Mouse (Mus musculus) neural tube, embryonic 14.5 days (tissue): Measurements from ENCODE around the gene Grk2. TPM values are rescaled to one million over a fixed set of nuclear protein-coding genes. Genes with fewer than 3 reads are reported as not detected.

ENCODE experiments used
- ATAC-seq: fragments of 200-750 bp; cut with Nextera tagmentation; 2 replicates; pipeline ENCODE4 v1.8.0; 2017; ENCODE audit warnings: low read depth, mild to moderate bottlenecking, moderate TSS enrichment, moderate library complexity
- H3K27ac ChIP-seq: fragments of 300-500 bp; sonication (generic); 2 replicates; pipeline ENCODE4 v1.5.1; 2014; ENCODE audit warnings: low read depth, mild to moderate bottlenecking, control low read depth, low read length, moderate library complexity, mixed read lengths
- H3K27me3 ChIP-seq: fragments of 300-500 bp; sonication (generic); 2 replicates; pipeline ENCODE4 v1.6.1; 2014; ENCODE audit warnings: low read length; ENCODE audit not compliant: control insufficient read depth, insufficient read depth
- H3K36me3 ChIP-seq: fragments of 300-500 bp; sonication (generic); 2 replicates; pipeline ENCODE4 v1.6.1; 2014; ENCODE audit warnings: low read length, mixed read lengths; ENCODE audit not compliant: control insufficient read depth, insufficient read depth
- H3K4me1 ChIP-seq: fragments of 300-500 bp; sonication (generic); 2 replicates; pipeline ENCODE4 v1.6.1; 2014; ENCODE audit warnings: low read length; ENCODE audit not compliant: control insufficient read depth, insufficient read depth
- H3K4me2 ChIP-seq: fragments of 300-500 bp; sonication (generic); 2 replicates; pipeline ENCODE4 v1.6.1; 2014; ENCODE audit warnings: mild to moderate bottlenecking, low read depth, low read length, control low read depth
- H3K4me3 ChIP-seq: fragments of 300-500 bp; sonication (generic); 2 replicates; pipeline ENCODE4 v1.5.1; 2014; ENCODE audit warnings: low read depth, low read length, control low read depth, mixed read lengths
- H3K9ac ChIP-seq: fragments of 300-500 bp; sonication (generic); replicated peaks from 2 replicates; pipeline ENCODE4 v1.6.1; 2014; ENCODE audit warnings: low read depth, mild to moderate bottlenecking, control low read depth, low read length, mixed read lengths
- H3K9me3 ChIP-seq: fragments of 300-500 bp; sonication (generic); 2 replicates; pipeline ENCODE4 v1.6.1; 2016; ENCODE audit warnings: low read length; ENCODE audit not compliant: control insufficient read depth
- WGBS: fragments of 180-500 bp; shearing (Covaris S2); extraction: QIAGEN DNeasy Blood & Tissue Kit; methylation state at CpG from one replicate; pipeline ENCODE4 v1.1.7; 2014; 5-methylcytosine and 5-hydroxymethylcytosine counted together
- polyA plus RNA-seq: library from polyadenylated mRNA; unstranded; fragments of >200 nt; fragmentation: Nextera tagmentation; extraction: Ambion mirVana; gene quantifications from 2 replicates; pipeline ENCODE4 v1.2.1, GENCODE M21; 2014

Grk2 gene
- polyA plus RNA-seq, 1 experiment from 2014 or later, result 33.0 TPM

GRCm38 (mm10) chr19:4265956-4266355, 40.1 kb downstream of the Grk2 start:
- H3K4me1 ChIP-seq, result peaks cover 3% of the 10 kb centered on the region; the same call in 1 of the 2 replicates
- peaks cover 4% of the 10 kb centered on the region; the same call in 1 of the 2 replicates for H3K27me3 ChIP-seq
- H3K27ac ChIP-seq, result no peak overlapping the region
- H3K36me3 ChIP-seq, result peaks cover 4% of the 10 kb centered on the region; the same call in 1 of the 2 replicates
- H3K9me3 ChIP-seq, result no peaks in the 10 kb centered on the region
- 59% methylated on average over 4 of the region's 4 CpGs for WGBS
- no peak for ATAC-seq
- H3K9ac ChIP-seq, result no peak overlapping the region
- H3K4me2 ChIP-seq, result no peak overlapping the region
- no peak overlapping the region for H3K4me3 ChIP-seq

GRCm38 (mm10) chr19:4264171-4264780, 41.7 kb downstream of the Grk2 start:
- Histone ChIP-seq H3K4me1 (peaks cover 3% of the 10 kb centered on the region; the same call in 1 of the 2 replicates), H3K4me2 (no peak overlapping the region), H3K9ac (no peak overlapping the region), H3K36me3 (no peaks in the 10 kb centered on the region), H3K4me3 (no peak overlapping the region), H3K9me3 (no peaks in the 10 kb centered on the region), H3K27ac (no peak overlapping the region), H3K27me3 (no peaks in the 10 kb centered on the region)
- WGBS, result 91% methylated on average over 6 of the region's 6 CpGs
- no peak for ATAC-seq

DNA sequence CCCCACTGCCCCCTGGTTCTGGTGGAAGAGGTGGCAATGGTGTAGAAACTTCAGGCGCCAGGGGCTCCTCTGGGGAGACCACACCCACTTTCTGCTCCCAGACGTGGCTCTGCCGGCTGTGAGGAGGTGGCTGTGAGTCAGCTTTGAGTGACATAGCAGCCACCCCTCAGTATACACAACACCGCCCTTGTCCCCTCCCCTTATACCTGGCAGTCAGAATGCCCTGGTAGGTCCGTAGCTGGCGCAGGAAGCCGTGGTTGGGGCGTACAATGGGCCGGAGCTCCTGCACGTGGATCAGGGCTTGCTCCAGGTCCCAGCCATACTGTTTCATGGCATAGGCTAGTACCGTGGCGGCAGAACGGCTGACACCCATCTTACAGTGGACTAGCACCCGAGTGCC, 42.3 kb downstream of the Grk2 start:
- Histone ChIP-seq H3K4me3 (no peak overlapping the region), H3K9me3 (no peaks in the 10 kb centered on the region), H3K9ac (no peak overlapping the region), H3K27me3 (no peaks in the 10 kb centered on the region), H3K4me2 (no peak overlapping the region), H3K27ac (no peak overlapping the region), H3K36me3 (no peaks in the 10 kb centered on the region), H3K4me1 (no peaks in the 10 kb centered on the region; the same call in 1 of the 2 replicates)
- 73% methylated on average over 14 of the region's 14 CpGs for WGBS
- no peak for ATAC-seq

DNA sequence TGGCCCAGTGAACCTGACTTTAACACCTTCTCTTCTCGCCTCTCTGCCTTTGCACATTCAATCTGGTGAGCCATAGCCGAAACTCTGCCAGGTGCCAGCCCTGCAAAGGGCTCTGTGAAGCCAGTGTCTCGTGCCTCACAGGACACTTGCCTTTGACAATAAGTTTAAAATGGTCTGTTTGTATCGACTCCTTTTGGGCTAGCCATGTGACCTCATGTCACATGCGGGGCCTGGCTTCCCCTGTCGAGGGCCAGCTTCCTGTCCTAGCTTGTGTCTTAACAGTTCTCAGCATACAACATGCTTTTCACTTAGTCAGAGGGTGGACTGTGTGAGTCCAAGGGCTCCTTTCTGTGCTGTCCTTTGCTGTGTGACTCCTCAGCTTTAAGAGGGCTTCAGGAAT, 43.3 kb downstream of the Grk2 start:
- no peaks in the 10 kb centered on the region for H3K4me1 ChIP-seq
- no peak overlapping the region for H3K4me2 ChIP-seq
- no peak overlapping the region for H3K27ac ChIP-seq
- H3K9me3 ChIP-seq, result no peaks in the 10 kb centered on the region
- WGBS, result 73% methylated on average over 6 of the region's 6 CpGs
- no peak for ATAC-seq
- H3K9ac ChIP-seq, result no peak overlapping the region
- no peaks in the 10 kb centered on the region for H3K27me3 ChIP-seq
- no peaks in the 10 kb centered on the region for H3K36me3 ChIP-seq
- no peak overlapping the region for H3K4me3 ChIP-seq

- Histone ChIP-seq H3K27me3 (no peaks in the 10 kb centered on the region), H3K9ac (no peak overlapping the region), H3K4me2 (no peak overlapping the region), H3K9me3 (no peaks in the 10 kb centered on the region), H3K4me1 (0 out of 2 replicates have a peak, but pooled peaks cover 2% of the 10 kb centered on the region), H3K36me3 (no peaks in the 10 kb centered on the region), H3K27ac (no peak overlapping the region), H3K4me3 (no peak overlapping the region)
- WGBS, result 62% methylated on average over 8 of the region's 8 CpGs
- no peak for ATAC-seq
Measured at GRCm38 (mm10) chr19:4261038-4261698, 44.9 kb downstream of the Grk2 start.

- H3K4me1 ChIP-seq, result 0 out of 2 replicates have a peak, but pooled peaks cover 2% of the 10 kb centered on the region
- H3K9me3 ChIP-seq, result no peaks in the 10 kb centered on the region
- peak overlapping the region; percentile 25; the same call in 1 of the 2 replicates for H3K9ac ChIP-seq
- peak overlapping the region; percentile 84 for H3K4me2 ChIP-seq
- H3K4me3 ChIP-seq, result peak overlapping the region; percentile 51
- no peak for ATAC-seq
- WGBS, result 17% methylated on average over 12 of the region's 12 CpGs
- no peaks in the 10 kb centered on the region for H3K36me3 ChIP-seq
- H3K27me3 ChIP-seq, result no peaks in the 10 kb centered on the region
- no peak overlapping the region for H3K27ac ChIP-seq
Measured at GRCm38 (mm10) chr19:4257897-4258252, 48.1 kb downstream of the Grk2 start.

DNA sequence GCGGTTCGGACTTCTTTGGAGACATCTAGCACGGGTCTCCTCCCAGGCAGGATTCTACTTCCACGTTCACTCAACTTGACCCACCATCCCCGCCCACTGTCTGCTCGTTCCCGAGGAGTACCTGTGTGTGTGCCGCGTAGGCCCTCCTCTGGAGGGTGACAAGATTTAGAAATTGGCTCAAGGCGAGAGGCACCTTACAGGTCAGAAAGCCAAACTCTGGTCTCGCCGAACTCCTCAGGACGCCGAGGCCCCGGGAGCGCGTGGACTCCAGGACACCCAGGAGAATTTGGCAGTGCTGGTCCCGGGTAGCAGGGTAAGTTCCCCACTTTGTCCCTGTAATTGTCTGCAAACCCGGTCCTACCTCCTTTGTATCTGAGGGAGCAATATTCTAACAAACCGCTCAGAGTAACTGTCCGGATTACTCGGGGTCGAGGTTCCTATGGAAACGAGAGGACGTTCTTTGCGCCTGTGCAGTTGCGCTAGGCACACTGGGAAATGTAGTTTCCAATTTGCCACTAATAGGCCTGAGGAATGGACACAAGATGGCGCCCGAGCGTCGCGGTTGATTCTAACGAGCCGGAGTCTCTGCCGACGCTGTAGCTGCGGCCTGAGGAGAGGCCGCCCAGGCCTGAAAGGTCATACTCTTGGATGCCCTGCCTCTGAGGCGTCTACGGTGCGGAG, 48.7 kb downstream of the Grk2 start:
- peak overlapping the region; percentile 84 for H3K4me2 ChIP-seq
- H3K9me3 ChIP-seq, result no peaks in the 10 kb centered on the region
- H3K9ac ChIP-seq, result peak overlapping the region; percentile 50
- ATAC-seq, result peak; percentile 93
- peak overlapping the region; percentile 51 for H3K4me3 ChIP-seq
- 0 out of 2 replicates have a peak, but pooled peaks cover 2% of the 10 kb centered on the region for H3K4me1 ChIP-seq
- WGBS, result under 1% methylated on average over 41 of the region's 41 CpGs
- H3K36me3 ChIP-seq, result no peaks in the 10 kb centered on the region
- no peaks in the 10 kb centered on the region for H3K27me3 ChIP-seq
- no peak overlapping the region for H3K27ac ChIP-seq

GRCm38 (mm10) chr19:4255583-4256162, 50.3 kb downstream of the Grk2 start:
- Histone ChIP-seq H3K4me1 (0 out of 2 replicates have a peak, but pooled peaks cover 2% of the 10 kb centered on the region), H3K27me3 (no peaks in the 10 kb centered on the region), H3K27ac (no peak overlapping the region), H3K9ac (no peak overlapping the region), H3K4me2 (no peak overlapping the region), H3K4me3 (no peak overlapping the region), H3K9me3 (no peaks in the 10 kb centered on the region), H3K36me3 (no peaks in the 10 kb centered on the region)
- whole genome bisulfite sequencing, result 75% methylated on average over 11 of the region's 11 CpGs
- ATAC-seq, result no peak
